Comparison of ENCODE assay signal across 20 mouse cellular contexts in the genomic region with DNA sequence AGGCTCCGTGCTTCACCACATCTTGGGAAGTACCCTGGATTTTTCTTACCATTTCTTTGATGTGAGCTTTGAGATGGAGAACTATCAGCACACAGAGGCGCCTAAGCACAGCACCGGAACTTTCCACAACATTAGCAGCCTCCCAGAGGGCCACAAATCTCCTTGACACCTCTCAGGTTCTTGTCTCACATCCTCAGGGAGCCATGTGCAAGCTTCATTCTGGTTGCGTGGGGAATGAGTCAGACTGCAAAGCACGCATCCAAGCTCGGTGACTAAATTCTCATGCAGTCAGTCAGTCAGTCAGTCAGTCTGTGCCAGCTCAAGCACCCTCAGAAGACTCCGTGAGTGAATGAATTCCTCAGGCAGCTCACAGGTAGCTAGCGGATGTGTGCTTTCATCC. TPM values are rescaled to one million over a fixed set of nuclear protein-coding genes. Genes with fewer than 3 reads are reported as not detected.
DNase-seq lines count a peak whose midpoint lies in the region; ATAC-seq and TF ChIP-seq lines count a peak whose summit lies in the region.
"Had no signal": no experiment of that assay in that cellular context is flagged by ENCODE, and none has a peak within 500 bp of the region (broad histone marks: within the 10 kb centered on the region; RNA-seq: fewer than 3 reads in every experiment).

No protein-coding gene starts in this region.

- H3K4me1 ChIP-seq in forebrain, embryonic 15.5 days, result no peaks in the 10 kb centered on the region
- H3K4me1 ChIP-seq in forebrain, embryonic 10.5 days, result no peaks in the 10 kb centered on the region
- H3K4me1 ChIP-seq in kidney, postnatal 0 days (replicated peaks; ENCODE audit: insufficient read depth, low read length), result no peaks in the 10 kb centered on the region
- H3K4me1 ChIP-seq in kidney, embryonic 14.5 days (ENCODE audit: control insufficient read depth, insufficient read depth, low read length), result no peaks in the 10 kb centered on the region
- H3K4me1 ChIP-seq: embryonic facial prominence, embryonic 15.5 days had no signal

- 87% methylated on average over 8 of the region's 8 CpGs for WGBS in forebrain, embryonic 15.5 days
- whole genome bisulfite sequencing in forebrain, embryonic 10.5 days, result 90% methylated on average over 8 of the region's 8 CpGs
- 47% methylated on average over 8 of the region's 8 CpGs for WGBS in kidney, postnatal 0 days
- 48% methylated on average over 8 of the region's 8 CpGs for WGBS in kidney, embryonic 14.5 days

- no peak for DNase-seq in forebrain, embryonic 10.5 days (ENCODE audit: extremely low spot score, low spot score)
- peak; percentile 12 for DNase-seq in kidney, postnatal 0 days (ENCODE audit: low spot score)
- peak; percentile 6 for DNase-seq in right cerebral cortex, postnatal 25 days
- no peak for DNase-seq in right cerebral cortex, postnatal 4 days
- no peak for DNase-seq in urinary bladder, postnatal 14 days (ENCODE audit: low spot score)
- no peak for DNase-seq in adrenal gland, adult (ENCODE audit: inconsistent age in 2 of 2, low spot score in 1 of 2)
- DNase-seq: cerebellum, postnatal 10 days; embryo, embryonic 11 days; heart, postnatal 4 days; kidney, adult 18-20 months; kidney, postnatal 25 days; liver; lung, adult 18-20 months; lung, postnatal 36 days; thymus, postnatal 14 days had no signal

- no peak overlapping the region for H3K9ac ChIP-seq in forebrain, embryonic 15.5 days (replicated peaks)
- H3K9ac ChIP-seq in kidney, postnatal 0 days (ENCODE audit: low read depth, low read length), result no peak overlapping the region
- no peak overlapping the region for H3K9ac ChIP-seq in kidney, embryonic 14.5 days (ENCODE audit: low read depth, low read length)
- H3K9ac ChIP-seq: embryonic facial prominence, embryonic 15.5 days had no signal

- H3K27ac ChIP-seq in forebrain, embryonic 15.5 days (replicated peaks), result 0 out of 2 replicates have a peak overlapping the region, but pooled peaks have one; percentile 5
- no peak overlapping the region for H3K27ac ChIP-seq in forebrain, embryonic 10.5 days
- H3K27ac ChIP-seq in kidney, postnatal 0 days, result no peak overlapping the region
- no peak overlapping the region for H3K27ac ChIP-seq in kidney, embryonic 14.5 days (ENCODE audit: low read depth, low read length)
- H3K27ac ChIP-seq: embryonic facial prominence, embryonic 15.5 days; stomach, postnatal 0 days had no signal

- no peaks in the 10 kb centered on the region for H3K27me3 ChIP-seq in forebrain, embryonic 15.5 days
- no peaks in the 10 kb centered on the region for H3K27me3 ChIP-seq in forebrain, embryonic 10.5 days (ENCODE audit: poor library complexity, severe bottlenecking)
- H3K27me3 ChIP-seq in kidney, postnatal 0 days (ENCODE audit: insufficient read depth, low read length), result no peaks in the 10 kb centered on the region
- no peaks in the 10 kb centered on the region for H3K27me3 ChIP-seq in kidney, embryonic 14.5 days (ENCODE audit: control insufficient read depth, insufficient read depth, low read length)
- H3K27me3 ChIP-seq: embryonic facial prominence, embryonic 15.5 days had no signal

- no peaks in the 10 kb centered on the region for H3K36me3 ChIP-seq in forebrain, embryonic 15.5 days
- no peaks in the 10 kb centered on the region for H3K36me3 ChIP-seq in forebrain, embryonic 10.5 days (replicated peaks)
- no peaks in the 10 kb centered on the region for H3K36me3 ChIP-seq in kidney, postnatal 0 days (ENCODE audit: insufficient read depth, low read length)
- H3K36me3 ChIP-seq in kidney, embryonic 14.5 days (ENCODE audit: control insufficient read depth, insufficient read depth, low read length), result no peaks in the 10 kb centered on the region
- H3K36me3 ChIP-seq: embryonic facial prominence, embryonic 15.5 days had no signal

- no peak overlapping the region for H3K4me2 ChIP-seq in forebrain, embryonic 15.5 days (replicated peaks)
- H3K4me2 ChIP-seq in kidney, postnatal 0 days (ENCODE audit: low read length), result no peak overlapping the region
- H3K4me2 ChIP-seq in kidney, embryonic 14.5 days (replicated peaks; ENCODE audit: low read depth, low read length), result no peak overlapping the region
- H3K4me2 ChIP-seq: embryonic facial prominence, embryonic 15.5 days had no signal

- no peaks in the 10 kb centered on the region for H3K9me3 ChIP-seq in forebrain, embryonic 15.5 days
- H3K9me3 ChIP-seq in forebrain, embryonic 10.5 days, result 0 out of 2 replicates have a peak, but pooled peaks cover 4% of the 10 kb centered on the region
- H3K9me3 ChIP-seq in kidney, postnatal 0 days (replicated peaks; ENCODE audit: low read length), result no peaks in the 10 kb centered on the region
- no peaks in the 10 kb centered on the region for H3K9me3 ChIP-seq in kidney, embryonic 14.5 days (ENCODE audit: control insufficient read depth, low read length)
- H3K9me3 ChIP-seq: embryonic facial prominence, embryonic 15.5 days had no signal

- H3K4me3 ChIP-seq in forebrain, embryonic 15.5 days, result no peak overlapping the region
- H3K4me3 ChIP-seq in forebrain, embryonic 10.5 days, result no peak overlapping the region
- no peak overlapping the region for H3K4me3 ChIP-seq in kidney, postnatal 0 days (replicated peaks; ENCODE audit: low read depth, low read length)
- H3K4me3 ChIP-seq in kidney, embryonic 14.5 days (ENCODE audit: low read length), result no peak overlapping the region
- H3K4me3 ChIP-seq: embryonic facial prominence, embryonic 15.5 days had no signal

- ATAC-seq in forebrain, embryonic 15.5 days (replicated peaks), result no peak
- ATAC-seq in kidney, postnatal 0 days (replicated peaks; ENCODE audit: low FRiP score, low read depth), result no peak
- ATAC-seq in kidney, embryonic 14.5 days (ENCODE audit: low FRiP score, low TSS enrichment), result no peak
- ATAC-seq: activated CD4-positive, CD25-positive, alpha-beta regulatory T cell, adult 4 months had no signal

- no peak for TF ChIP-seq CTCF in kidney, postnatal 0 days (IDR thresholded peaks at IDR 0.05; ENCODE audit: low read depth)

RNA-seq across cellular contexts. Expression of a gene that starts 25.9 kb away (rescaled TPM):
- 51.8 and 53.5 TPM in 2 replicates for polyA plus RNA-seq in forebrain, embryonic 15.5 days (2015; fragmentation: Nextera tagmentation; extraction: Ambion mirVana)
- polyA plus RNA-seq in forebrain, embryonic 10.5 days (2016; fragmentation: Nextera tagmentation; extraction: Ambion mirVana), result 80.7 and 83.1 TPM in 2 replicates
- polyA plus RNA-seq in kidney, postnatal 0 days (2015; fragmentation: Nextera tagmentation; extraction: Ambion mirVana), result 70.2 and 78.9 TPM in 2 replicates
- polyA plus RNA-seq in kidney, embryonic 14.5 days (2014; fragmentation: Nextera tagmentation; extraction: Ambion mirVana), result 49.4 and 78.2 TPM in 2 replicates

RNA-seq across cellular contexts. Expression of a gene that starts 54.9 kb away (rescaled TPM):
- 10.6 and 11.1 TPM in 2 replicates for polyA plus RNA-seq in forebrain, embryonic 15.5 days (2015; fragmentation: Nextera tagmentation; extraction: Ambion mirVana)
- polyA plus RNA-seq in forebrain, embryonic 10.5 days (2016; fragmentation: Nextera tagmentation; extraction: Ambion mirVana), result 3.4 and 3.7 TPM in 2 replicates
- 11.1 TPM in 2 replicates for polyA plus RNA-seq in kidney, postnatal 0 days (2015; fragmentation: Nextera tagmentation; extraction: Ambion mirVana)
- polyA plus RNA-seq in kidney, embryonic 14.5 days (2014; fragmentation: Nextera tagmentation; extraction: Ambion mirVana), result 8.3 and 14.3 TPM in 2 replicates

Comparison
In these comparisons a context has a peak if more than half of its experiments do, and no peak if none do; other contexts are left out.
1. DNase-seq: peak in kidney, postnatal 0 days (single experiment) and right cerebral cortex, postnatal 25 days (single experiment); none in forebrain, embryonic 10.5 days (single experiment), right cerebral cortex, postnatal 4 days (single experiment), urinary bladder, postnatal 14 days (single experiment) and adrenal gland, adult (0 of 2).